Mouse (Mus musculus) CD8-positive naive resting alpha-beta T cell, adult 2 months (primary cell): ENCODE data around the gene Osbp2.

Source experiments
- DNase-seq, 2 experiments: peaks; one replicate each; pipeline ENCODE4 v3.0.0; 2022; ENCODE audit warnings: low read depth in 2 of 2, low spot score in 2 of 2

Osbp2 gene

DNA sequence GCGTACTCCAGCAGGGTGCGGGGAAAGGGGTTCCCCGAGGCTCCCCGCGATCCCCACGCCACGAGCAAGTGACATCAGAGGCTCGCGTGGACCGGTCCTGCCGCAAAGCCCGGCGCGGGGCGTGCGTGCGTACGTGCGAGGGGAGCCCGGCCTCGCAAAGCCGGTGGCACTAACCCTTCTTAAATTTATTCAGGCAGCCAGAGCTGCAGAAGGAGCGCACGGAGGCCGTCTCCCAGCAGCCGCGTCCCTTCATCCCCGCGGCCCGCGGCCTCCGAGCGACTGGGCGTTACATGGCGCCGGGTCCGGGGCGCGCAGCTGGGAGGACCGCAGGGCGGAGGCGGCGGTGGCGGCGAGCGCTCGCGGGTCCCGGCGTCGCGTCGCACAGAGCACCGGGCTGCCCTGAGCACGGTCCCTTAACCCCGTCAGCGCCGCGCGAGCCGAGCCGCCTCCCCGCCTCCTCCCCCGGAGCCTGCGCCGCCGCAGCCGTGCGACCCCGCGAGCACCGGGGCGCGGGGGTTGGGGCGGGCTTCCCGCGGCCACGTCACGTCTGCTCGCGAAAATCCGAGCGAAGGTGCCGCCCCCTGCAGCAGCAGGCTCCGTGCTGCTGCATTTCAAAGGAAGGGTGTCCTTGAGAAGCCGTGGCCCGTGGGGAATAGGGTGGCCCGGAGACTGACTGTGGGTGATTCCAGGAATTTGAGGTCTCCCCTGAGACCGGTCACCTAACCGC, 101.8 kb downstream of the Osbp2 start:
- DNase-seq = no peak

DNA sequence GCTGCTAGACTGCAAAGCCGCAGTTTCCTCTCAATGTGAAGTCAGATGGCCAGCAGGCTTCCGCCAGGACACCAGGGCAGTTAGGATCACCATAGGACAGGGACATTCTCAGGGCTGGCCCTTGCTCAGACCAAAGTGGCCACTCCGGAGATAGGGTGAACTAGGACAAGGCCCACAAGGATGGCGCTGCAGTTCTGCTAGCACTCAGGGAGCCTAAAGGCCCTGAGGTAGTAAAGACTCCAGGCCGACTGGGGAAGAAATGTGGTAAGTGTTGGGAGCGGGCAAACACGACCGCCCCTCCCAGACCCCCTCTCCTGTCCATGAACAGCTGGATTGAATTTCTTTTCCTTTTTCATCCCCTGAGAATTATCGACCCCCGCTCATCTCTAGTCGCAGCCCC, 102.4 kb downstream of the Osbp2 start:
- DNase-seq = no peak

DNA sequence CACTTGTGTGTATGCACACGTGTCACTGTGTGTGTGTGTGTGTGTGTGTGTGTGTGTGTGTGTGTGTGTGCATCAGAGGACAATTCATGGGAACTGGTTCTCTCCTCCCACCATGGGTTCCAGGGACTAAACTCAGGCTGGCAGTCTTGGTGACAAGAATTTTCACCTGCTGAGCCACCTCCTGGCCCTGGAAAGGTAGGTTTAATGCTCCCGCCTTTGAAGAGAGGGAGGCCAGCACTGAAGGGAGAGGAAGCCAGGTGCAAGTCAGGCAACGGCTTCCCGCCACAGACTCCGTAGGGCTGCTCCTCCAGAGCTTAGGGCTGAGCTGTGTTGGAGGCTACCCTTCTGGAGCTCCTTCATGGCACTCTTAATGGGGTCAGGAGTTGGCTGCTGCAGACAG, 104.3 kb downstream of the Osbp2 start:
- no peak for DNase-seq

DNA sequence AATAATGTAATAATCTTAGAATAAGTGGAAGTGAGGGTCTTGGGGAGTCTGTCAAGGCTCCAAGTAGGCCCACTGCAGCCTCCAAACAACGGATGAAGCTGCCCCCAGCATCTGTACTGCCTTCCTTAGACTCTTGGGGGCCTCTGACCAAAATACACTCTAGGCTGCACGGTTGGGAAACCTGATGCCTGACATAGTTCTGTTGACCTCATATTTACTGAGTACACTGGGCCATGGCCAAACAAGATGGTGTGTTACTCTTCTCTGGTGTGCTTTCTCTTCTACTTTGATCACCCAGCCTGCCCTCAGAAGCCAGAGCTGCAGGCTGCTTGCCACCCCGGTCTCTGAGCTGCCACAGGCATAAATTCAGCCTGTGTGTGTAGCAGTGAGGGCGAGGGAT, 108.4 kb downstream of the Osbp2 start:
- no peak for DNase-seq

DNA sequence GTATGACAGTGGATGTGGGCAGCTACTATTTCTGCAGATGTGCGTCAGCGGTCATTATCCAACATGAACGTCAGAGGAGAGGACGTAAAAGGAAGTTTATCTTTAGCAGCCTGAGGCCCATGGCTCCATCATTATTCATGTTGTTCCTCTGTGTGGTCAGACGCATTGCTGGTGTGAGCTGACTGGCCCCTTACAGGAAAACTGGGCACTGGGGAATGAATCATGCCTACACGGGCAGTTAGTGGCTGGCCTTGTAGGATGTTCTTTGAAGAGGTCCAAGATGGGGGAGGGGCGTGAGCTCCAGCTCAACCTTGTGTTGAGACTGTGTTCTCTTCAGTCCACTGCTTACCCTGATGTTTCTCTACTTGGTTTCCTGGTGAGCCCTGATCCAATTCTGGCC, 109.0 kb downstream of the Osbp2 start:
- no peak for DNase-seq

DNA sequence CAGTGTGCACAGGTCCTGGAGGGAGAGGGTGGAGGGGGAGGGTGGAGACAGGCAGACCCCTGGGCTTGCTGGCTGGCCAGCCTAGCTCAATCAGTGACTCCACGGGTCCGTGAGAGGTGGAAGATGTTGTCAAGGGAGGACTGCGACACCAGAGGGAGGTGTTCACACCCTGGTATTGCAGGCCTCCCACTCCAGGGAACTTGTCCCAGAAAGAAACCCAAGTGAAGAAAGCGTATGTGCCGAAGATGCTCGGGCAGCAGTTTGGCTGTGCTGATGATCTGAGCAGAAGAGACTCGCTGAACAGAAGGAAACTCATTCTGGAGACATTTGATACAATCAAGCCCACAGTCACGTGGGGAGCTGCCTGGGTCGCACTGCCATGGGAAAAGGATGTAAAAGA, 109.8 kb downstream of the Osbp2 start:
- no peak for DNase-seq

DNA sequence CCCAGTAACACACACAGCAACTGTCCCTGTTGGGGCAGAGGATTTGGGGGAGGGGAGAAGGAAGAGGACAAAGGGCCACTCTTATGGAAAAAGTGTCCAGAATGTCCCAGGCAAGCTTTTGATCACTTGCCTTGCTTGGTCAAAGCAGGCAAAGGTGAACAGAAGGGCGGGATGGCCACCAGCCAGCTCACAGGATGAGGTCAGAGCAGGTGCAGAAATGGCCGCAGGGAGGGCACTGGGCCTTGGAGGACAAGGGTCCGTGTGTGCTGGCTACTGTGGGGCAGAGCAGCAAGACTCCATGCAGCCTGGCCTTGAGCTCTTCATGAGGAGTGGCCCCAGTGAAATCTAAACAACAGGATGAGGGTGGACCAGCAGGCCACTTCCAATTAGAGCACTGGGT, 110.9 kb downstream of the Osbp2 start:
- no peak for DNase-seq

DNA sequence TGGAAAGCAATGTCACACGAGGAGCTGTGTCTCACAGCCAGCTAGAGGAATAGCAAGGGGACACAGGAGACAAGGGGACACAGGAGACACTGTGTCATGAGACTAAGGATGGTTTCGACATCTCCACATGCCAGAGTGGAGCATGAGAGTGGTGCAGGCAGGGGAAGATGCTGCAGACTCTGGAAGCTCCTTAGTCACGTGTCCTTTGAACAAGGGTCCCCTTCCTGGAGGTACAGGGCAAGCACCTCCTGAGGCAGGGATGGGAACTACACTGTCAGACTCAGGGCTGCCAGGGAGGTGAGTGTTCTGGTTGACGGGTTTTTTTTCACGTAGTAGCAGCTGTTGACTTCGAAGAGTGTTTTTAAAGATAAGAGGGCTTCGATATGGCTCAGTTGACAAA, 113.9 kb downstream of the Osbp2 start:
- DNase-seq = no peak

DNA sequence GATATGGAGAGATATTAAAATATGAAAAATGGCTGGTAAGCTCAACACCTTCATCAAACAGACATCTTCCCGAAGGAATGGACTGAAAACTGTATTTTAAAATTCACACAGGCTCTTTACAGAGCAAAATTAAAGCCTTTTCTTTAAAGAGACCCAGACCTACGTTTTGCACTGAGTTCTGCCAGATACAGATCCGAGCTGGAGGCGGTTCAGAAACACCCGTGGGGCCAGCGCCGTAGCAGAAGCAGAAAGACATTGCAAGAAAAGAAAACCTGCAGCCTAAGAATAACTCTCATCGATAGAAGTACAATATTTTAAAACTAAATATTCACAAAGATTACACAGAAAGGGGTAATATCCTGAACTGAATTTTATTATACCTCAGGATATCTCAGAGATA, 121.3 kb downstream of the Osbp2 start:
- no peak for DNase-seq

DNA sequence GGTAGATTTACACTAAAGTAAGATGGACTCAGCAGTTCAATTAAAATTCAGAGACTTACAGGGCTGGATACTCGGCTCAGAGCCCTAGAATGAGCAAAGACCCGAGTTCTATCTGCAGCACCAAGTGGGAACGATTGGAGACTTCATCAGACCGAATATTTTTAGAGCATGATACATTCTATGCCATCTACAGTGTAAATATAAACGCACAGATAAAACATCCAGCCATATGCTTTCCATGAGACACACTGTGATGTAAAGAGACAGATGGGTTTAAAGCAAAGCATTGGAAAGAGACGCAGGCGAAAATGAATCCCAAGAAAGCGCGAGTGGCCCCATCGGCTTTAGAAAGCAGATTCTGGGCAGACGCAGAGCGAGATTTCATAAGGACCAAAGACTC, 122.5 kb downstream of the Osbp2 start:
- DNase-seq = no peak

DNA sequence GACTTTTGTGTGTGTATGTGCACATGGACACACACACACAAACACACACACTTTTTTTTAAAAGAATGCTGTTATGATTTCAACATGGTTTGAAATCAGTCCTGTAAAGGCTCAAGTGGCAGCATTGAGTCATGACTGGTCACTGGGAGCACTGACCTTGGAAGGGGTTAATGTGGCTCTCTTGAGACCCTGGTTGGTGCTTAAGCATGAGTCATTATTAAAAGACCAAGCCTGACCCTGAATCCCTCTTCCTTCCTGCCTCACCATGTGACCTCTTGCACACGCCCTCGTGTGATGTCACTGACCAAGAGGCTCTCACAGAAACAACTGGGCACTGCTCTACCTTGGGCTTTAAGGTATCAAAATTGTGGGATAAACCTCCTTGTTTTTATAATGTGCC, 124.9 kb downstream of the Osbp2 start:
- DNase-seq = no peak

DNA sequence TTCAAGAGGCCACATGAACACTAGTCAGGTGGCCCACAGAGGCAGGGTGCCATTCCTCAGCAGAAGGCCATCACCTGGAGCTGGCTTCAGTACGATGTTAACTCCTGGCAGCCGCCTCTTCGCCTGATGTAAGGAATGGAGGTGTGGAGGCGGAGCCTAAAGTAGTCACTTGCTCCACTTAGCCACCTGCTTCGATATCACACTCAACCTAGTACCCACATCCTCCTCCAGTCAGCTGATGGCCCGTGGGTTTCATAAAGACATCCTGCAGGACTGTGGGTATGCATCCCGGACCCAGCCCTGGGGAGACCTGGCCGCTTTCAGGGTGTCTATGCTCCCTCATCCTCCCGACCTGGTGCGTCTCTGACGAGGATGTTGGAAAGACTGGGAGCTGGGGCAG, 128.0 kb downstream of the Osbp2 start:
- DNase-seq = no peak

DNA sequence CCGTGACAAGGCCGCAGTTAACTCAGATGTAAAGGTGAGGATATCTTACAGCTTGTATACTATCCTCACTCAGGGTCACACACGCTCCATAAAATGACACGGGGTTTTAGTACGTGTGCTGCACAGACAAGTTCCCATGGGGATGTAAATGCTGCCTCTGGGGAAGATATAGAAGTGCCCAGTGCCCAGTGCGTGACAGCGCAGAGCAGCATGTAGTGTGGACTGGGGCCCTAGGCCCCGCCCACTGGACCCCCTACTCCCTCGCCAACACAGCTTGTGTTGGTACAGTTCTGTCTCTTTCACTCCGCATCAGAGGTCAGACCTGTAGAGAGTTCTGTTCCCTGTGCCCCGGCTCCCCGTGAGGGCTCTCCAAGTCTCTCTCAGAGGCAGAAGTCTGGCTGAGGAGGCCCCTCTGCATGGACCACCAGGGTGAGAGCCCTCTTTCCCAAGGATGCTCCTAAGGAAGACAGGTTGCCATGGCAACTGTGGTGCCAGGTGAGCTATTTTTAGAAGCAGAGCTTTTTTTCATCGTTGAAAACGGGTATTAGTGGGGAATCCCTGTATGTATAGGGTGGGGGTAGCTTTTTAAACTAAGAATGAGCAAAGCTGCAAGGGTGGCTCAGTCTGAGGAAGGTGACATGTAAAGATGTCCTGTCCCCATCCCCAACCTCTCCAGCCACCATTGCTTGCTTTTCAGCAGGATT, 129.6 kb downstream of the Osbp2 start:
- DNase-seq = no peak

DNA sequence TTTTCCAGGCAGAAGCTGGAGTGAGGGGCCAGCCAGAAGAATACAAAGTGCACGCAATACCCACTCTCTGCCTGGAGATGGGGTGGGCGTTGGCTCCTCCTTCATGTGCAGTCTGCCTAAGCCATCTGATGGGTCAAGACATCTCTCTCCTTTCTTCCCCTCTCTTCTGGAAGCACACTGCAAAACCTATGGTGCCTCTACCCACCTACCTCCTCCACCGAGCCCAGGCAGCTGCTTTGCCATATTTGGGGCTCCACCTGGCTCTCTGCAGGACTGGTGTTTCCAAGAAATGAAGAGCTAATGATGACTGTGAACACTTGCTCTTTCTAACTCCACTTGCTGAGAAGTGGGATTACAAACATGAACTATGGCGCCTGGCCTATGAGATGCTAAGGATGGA, 132.2 kb downstream of the Osbp2 start:
- no peak for DNase-seq

DNA sequence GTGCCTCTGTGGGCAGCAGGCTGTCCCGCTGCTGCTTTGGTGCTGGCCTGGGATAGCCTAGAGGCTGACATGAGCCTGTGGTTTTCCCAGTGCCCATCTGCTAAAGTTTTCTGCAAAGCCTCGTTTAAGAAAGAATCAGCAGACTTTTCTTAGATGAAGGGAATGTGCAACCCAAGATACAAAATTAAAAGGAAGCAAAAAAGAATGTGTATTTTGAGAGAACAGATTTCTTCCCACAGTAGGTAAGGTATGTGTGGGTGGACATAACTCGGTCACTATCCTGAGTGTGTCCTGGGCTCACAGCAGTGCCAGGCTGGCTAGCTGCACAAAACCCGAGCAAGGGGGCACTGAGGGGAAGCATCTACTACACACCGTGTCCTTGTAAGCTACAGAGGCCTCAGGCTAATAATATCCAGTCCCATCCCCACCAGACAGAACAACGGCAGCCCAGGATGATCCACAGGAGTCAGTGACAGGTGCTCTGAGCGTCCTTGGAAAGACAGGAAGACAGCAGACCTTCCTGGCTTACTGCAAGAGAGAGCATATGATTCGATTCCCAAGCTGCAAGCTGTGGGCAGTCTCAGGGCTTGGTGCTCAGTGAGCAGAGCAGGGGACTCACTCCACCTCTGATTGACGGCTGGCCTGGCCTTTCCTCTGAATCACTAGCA, 136.1 kb downstream of the Osbp2 start:
- no peak for DNase-seq

DNA sequence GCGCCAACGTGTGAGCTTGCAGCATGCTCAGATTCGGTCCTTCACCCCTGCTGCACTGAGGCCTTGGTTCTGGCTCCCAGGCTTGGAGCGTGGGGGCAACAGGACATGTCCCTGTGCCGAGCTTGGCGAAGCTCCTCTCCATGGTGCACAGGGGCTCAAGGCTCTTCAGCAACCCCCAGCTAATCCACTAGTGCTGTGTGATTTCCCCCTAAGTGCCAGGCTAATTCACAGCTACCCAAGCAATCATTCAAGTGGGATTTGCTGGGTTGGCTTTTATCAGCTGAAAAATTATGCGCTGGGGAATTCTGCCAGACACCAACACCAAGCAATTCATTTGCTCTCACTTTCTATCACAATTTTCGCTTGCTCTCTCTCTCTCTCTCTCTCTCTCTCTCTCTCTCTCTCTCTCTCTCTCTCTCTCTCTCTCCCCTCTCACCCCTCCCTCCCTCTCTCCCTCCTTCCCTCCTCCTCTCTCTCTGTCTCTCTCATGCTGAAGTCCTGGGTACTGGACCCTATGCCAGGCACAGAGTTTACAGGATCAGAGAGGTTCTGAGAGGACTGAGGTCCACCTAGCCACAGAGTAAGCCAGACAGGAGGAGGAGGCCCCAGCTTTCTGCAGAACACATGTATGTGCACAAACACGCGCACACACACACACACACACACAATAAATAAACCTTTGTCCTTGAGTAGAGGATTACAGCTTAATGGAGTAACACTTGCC, 138.2 kb downstream of the Osbp2 start:
- DNase-seq = no peak

DNA sequence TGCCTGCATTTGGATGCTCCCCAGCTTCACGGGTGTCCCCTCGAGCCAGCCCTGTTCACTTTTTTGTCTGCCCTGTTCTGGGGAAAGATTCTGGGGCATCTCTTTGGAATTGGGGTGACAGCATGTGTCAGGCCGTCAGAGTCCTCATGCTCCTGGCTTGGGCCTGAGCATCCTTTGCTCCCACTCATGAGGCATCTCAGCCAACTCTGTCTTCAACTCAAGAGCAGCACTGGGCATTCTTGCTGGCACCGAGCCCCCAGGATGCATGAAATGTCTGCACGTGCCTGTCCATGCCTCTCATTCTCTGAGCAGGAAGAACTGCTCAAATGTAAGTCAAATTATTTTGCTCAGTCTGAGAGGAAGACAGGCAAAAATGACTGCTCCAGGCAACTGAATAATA, 139.0 kb downstream of the Osbp2 start:
- no peak for DNase-seq

DNA sequence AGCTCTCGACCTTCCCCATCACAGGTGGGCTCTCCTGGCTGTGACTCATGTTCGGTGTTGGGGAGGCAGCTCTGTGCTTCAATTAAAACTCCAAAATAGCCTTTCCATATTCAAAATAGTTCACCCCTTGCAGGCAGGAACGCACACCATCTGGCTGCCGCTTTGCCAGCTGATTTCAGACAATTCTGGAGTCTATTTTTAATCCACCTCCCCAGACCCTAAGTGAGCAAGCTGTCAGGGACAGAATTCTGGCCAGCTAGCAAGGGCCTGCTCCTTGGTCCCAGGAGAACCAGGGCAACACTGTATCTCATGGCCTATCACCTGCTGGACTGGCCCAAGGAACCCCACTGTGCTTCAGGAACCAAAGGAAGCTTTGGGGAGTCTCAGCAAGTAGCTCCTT, 139.8 kb downstream of the Osbp2 start:
- no peak for DNase-seq

DNA sequence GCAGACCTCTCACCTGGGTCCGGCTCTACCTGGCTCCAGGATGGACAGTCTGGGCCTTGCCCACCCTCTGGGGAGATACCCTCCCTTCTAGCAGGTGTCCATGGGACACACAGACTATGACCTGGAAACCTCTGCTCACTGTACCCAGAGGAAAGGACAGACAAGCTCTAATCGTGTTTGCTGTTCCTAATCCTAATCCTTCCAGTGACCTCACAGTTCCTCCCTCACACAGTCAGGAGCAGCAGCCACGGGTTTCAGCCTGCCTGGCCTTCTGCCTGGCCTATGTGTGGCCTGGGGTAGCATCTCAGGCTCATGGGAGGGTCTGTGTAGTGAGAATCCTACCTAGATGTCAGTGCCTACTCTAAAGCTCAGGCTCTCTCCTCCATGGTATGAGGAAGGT, 140.8 kb downstream of the Osbp2 start:
- no peak for DNase-seq

DNA sequence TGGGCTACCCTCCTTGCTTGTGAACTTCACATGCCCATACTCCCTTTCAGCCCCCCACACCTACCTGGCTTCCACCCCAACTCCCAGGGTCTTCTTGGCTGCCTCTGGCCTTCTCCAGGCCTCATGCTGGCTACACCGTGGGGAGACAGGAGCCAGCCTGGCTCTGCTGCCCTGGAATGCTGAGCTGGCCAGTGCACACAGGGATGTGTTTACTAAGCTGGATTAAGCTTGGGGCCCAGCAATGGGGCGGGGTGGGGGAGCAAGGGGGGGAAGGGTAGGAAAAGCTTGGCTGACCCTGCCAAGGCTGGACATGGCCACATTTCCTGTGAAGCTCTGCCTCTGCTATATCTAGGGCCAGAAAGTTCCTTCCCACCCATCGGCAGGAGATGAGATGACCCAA, 141.7 kb downstream of the Osbp2 start:
- DNase-seq = no peak

DNA sequence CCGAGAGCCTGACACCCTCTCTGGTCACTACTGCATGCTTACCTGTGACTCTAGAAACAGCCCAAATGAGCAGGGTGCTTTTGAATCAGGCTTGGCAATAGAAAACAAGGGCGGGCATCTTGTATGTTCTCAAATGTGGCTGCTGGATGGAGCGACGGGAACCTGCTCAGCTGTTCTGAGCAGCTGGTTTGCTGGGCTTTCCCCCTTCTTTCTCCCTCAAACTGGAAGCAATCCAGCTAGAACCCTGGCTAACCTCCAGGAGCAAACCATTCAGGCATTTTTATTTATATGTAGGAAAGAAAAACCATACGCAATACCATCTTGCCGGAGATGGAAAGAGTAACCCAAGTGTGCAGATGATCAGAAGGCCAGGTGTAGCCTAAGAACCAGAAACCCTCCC, 147.0 kb downstream of the Osbp2 start:
- no peak for DNase-seq

DNA sequence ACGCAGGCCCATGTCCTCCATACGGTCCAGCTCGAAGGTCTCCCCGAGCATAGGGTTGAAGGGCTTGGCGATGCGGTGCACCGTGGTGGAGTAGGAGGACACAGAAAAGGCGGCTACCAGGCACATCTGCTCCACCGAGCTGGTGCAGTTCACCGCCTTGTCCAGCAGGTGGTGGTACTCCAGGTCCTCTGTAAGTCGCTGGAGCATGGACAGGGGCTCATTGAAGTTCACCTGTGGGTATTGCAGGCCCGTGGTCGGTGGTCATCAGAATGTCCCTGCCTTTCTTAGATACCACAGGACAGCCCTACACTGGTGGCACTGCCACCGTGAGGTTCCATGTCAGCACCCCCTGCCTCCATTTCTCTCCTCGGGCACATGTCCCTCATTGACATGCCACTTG, 149.2 kb downstream of the Osbp2 start:
- peak in 1 of 2 experiments; percentile 25 for DNase-seq
